Mouse (Mus musculus) gastrocnemius, adult 2 months (tissue): Measurements from ENCODE around the gene Olfr284. TPM values are rescaled to one million over a fixed set of nuclear protein-coding genes. Genes with fewer than 3 reads are reported as not detected.

Source experiments
- DNase-seq: peaks from one replicate; pipeline ENCODE4 v3.0.0; 2022
- H3K27ac ChIP-seq: fragments of 200-600 bp; 2 replicates; pipeline ENCODE4 v1.8.1; 2022; ENCODE audit warnings: mild to moderate bottlenecking
- H3K4me3 ChIP-seq: fragments of 200-600 bp; 2 replicates; pipeline ENCODE4 v1.8.1; 2022; ENCODE audit warnings: mild to moderate bottlenecking, moderate library complexity
- CTCF ChIP-seq: fragments of 200-600 bp; IDR thresholded peaks from 2 replicates; pipeline ENCODE4 v1.8.1; 2022; ENCODE audit warnings: antibody characterized with exemption, mild to moderate bottlenecking, moderate library complexity
- intact Hi-C: fragments of 180-260 bp; cut with DNase I; formaldehyde crosslinking; loops from one replicate; pipeline ENCODE4 v1.15.1; 2025
- long read RNA-seq, 2 experiments: library from polyadenylated mRNA; stranded (forward); transcript quantifications; one replicate each; pipeline ENCODE4 v2.0.0; 2021
- total RNA-seq, 2 experiments: library from RNA; stranded (reverse); gene quantifications; 2 replicates each; pipeline ENCODE4 v1.2.3; 2021

The Olfr284 gene
- not detected for total RNA-seq
- long read RNA-seq, experiment 1 = 0 reads
- long read RNA-seq, experiment 2 = 0 reads

DNA sequence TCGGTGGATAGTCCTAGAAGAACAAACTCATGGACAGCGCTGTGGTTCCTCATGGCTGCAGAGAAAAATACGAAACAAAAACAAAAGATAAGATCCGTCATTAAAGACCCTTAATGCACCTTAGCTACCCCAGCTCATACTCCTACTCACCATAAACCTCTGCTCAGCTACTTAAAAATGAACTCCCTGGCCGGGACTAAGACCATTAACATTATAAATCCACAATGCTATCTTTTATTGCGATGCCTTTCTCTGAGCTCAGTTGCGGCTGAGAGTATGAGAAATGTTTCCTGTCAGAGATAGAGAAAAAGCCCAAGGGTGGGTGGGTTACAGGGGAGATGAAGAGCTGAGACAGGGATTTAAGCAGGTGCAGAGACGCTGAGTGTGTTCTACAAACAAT is at the start of gene Olfr284:
Gene Olfr284, minus strand, starts transcription at position 101 of the 400 bp plus-strand sequence.
- no peak within 1 kb of the TSS for H3K4me3 ChIP-seq
- no peak within 1 kb of the TSS for H3K27ac ChIP-seq
- no peak for DNase-seq
- intact Hi-C loops = no loop called here
- TF ChIP-seq CTCF = no peak

DNA sequence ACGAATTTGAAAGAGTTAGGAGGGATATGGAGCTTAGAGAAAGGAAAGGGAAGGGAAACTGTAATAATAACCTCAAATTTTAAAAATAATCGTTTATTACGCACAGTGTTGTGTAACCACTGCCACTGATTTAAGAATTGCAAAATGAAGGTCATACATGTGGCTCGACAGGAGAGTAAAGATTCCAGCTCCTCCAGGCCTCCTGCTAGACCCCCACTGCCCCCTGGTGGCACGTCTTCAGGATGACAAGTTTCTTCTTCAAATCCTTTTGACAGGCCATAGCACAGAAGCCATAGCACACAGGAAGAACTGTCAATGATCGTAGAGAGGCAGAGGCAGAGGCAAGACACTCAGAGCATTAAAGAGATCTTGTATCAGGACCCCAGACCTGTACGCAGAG is 49.0 kb upstream of the Olfr284 start:
- peak; percentile 88 for TF ChIP-seq CTCF
- Histone ChIP-seq H3K27ac (peak overlapping the region; percentile 46; the same call in 1 of the 2 replicates), H3K4me3 (no peak overlapping the region)
- DNase-seq = peak; percentile 82
- intact Hi-C loops = loop anchor here (1.0 kb wide), 1 partner anchor 207 kb away; no protein-coding TSS in a partner anchor

DNA sequence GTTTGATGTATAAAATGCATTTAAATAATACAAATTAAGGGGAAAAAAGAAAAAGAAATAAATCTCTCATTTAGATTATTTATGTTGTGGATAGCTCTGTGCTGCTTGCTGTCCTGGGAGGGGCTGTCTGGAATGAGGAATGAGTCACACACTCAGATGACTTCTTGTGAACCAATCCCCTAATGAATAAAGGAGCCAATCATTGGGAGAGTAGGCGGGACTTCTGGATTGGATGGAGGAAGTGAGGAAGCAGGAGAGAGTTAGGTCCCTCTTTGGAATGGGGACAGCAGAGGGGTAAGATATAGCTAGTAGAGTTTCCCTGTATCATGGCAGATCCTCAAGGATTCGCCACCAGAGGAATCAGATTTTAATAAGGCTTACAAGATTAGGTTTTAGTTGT is 46.8 kb upstream of the Olfr284 start:
- Histone ChIP-seq H3K27ac (no peak overlapping the region), H3K4me3 (no peak overlapping the region)
- no peak for DNase-seq
- TF ChIP-seq CTCF = no peak
- intact Hi-C loops = no loop called here

DNA sequence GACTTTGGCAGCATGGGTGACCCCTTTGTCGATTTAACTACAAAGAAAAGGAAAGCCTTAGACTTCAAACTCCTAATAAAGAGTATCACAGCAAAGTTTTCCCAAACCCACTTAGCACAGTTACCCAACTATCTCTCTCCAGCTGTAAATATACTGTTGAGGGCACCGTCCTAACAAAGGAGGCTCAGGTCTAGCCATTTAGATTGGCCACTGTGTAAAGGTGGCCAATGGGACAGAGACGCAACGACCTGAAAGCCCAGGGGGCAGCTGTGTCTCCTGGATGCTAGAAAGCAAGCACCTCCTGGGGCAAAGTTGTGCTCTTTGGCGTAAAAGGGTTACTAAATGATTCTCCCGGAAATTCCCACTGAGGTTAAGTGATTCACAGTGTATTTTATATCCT is 40.1 kb upstream of the Olfr284 start, which contains the start of gene Olfr283:
Gene Olfr283, minus strand, starts transcription at position 101 of the 400 bp plus-strand sequence.
- Histone ChIP-seq H3K4me3 (no peak within 1 kb of the TSS), H3K27ac (no peak within 1 kb of the TSS)
- TF ChIP-seq CTCF = no peak
- intact Hi-C loops = no loop called here
- no peak for DNase-seq

DNA sequence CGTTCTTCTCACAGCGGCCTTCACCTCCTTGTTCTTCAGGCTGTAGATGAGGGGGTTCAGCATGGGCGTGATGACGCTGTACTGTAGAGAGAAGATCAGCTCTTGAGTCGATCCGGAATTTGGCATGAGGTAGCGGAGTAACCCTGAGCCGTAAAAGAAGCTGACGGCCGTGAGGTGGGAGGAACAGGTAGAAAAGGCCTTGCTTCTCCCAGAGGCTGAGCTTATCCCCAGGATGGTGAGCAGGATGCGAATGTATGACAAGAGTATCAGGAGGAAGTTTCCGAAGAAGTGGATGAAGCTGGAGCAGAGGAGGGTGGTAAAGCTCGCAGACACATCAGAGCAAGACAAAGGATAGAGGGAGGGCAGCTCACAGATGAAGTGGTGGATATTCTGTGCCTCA is 37.4 kb upstream of the Olfr284 start:
- TF ChIP-seq CTCF = no peak
- DNase-seq = no peak
- Histone ChIP-seq H3K4me3 (no peak overlapping the region), H3K27ac (no peak overlapping the region)
- intact Hi-C loops = no loop called here

DNA sequence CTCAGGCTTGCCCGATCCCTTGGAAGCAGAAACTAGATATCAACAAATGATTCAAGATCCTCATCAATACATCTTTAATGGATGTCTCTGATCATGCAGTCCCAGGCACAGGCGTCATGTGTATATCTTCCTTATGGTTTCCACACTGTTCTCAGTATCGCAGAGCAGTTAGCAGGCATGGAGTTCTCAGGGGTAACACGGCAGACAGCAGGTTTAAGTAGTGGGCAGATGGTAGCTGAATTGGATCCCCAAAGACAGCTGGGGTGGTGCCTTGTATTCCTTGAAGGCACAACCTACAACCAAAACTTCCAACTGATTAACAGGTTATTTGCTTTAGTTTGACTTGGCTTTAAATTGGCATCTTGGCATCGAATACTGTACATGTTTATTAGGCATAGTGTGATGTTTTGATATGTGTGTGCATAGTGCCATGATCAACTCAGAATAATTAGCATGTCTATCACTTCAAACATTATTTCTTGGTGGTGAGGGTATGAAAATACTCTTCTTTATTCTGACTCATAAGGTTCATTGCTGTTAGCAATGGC is 23.5 kb downstream of the Olfr284 start, which contains the start of gene Olfr285:
Gene Olfr285, minus strand, starts transcription at position 177 of the 548 bp plus-strand sequence.
- Histone ChIP-seq H3K27ac (no peak within 1 kb of the TSS), H3K4me3 (no peak within 1 kb of the TSS)
- intact Hi-C loops = no loop called here
- no peak for TF ChIP-seq CTCF
- DNase-seq = no peak

DNA sequence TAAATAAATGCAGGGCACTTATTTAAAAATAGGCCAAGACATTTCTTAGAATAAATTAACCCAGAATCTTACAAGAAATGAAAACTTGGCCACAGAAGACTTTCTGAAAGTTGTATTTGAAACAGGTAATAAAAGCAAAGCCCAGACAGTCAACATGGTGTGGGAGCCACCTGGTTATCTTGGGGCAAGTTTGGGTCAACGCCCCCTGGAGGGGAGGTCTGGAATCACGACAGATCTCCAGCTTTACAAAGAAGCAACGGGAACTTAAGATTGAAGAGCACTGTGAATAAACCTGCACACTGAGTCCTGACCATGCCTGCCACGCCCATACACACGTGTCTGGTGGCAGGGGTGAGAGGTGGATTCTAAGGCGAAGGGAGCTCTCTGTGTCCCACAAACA is 25.1 kb downstream of the Olfr284 start:
- TF ChIP-seq CTCF = peak; percentile 30
- intact Hi-C loops = no loop called here

DNA sequence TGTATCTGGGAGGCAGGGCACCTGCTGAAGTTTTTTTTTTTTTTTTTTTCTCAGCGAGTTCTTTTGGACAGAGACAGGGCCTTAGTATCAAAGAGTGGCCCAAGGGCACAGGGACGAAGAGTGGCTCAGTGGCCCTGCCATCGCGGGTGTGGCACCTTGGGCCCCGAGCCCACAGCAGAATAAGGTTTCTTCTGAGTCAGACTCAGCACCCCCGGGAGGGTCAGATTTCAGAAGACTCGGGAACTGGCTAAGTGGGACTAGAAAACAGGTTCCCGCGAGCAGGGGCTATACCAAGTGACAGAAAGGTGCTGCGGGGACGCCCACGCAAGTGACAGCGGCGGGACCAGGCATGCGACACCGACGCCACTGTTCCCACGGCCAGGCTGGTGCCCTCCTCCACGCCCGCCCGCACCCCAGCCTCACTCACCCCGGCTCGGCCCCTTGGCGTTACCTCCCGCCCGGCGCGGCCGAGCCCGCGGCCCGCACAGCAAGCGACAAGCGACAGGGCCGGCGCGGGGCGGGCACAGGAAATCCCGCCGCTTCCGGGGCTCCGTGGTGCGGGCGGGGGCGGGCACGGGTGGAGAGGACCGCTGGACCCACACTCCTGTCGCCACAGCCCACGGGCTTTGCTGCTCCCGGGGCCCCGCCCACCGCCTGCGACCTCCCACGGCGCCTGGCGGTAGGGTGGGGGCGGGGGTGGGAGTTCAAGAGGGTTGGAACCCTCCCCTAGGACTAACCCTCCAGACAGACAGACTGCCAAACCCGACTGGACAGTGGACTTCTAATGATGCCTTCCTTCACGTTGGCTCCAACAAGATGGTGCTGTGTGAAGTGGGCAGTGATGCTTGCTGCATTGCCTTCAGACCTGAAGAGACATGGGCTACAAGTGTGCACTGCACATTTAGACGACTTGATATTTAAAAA is 44.9 kb downstream of the Olfr284 start, which contains the start of gene Zfp641:
Gene Zfp641, minus strand, starts transcription at position 534 of the 924 bp plus-strand sequence.
- peak; percentile 80 for DNase-seq
- intact Hi-C loops = loop anchor here (1.0 to 10.0 kb wide), 2 partner anchors 115 to 211 kb away; no protein-coding TSS in a partner anchor
- Histone ChIP-seq H3K4me3 (peak within 1 kb of the TSS; percentile 78), H3K27ac (peak within 1 kb of the TSS; percentile 94)
- TF ChIP-seq CTCF = no peak

More for the DNA sequence above, 25.1 kb downstream of the Olfr284 start:
- Histone ChIP-seq H3K4me3 (no peak overlapping the region), H3K27ac (no peak overlapping the region)
- DNase-seq = no peak

DNA sequence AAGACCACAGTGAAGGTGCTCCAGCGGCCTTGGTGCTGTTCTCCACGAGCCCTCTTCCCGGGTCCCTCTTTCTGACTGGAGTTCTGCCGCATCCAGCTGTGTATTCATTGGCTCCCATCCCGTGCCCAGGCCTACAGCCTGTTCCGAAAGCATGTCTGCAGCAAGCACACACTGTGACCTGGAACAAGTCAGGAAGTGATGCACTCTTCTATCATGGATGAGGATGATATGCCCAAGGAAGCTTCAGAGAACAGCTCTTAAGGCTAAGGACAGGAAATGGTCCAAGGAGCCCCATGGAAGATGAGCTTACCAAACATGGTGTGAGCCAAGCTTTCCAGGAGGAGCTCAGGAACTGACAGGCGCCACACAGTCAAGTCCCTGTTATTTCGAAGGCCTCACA is 47.1 kb downstream of the Olfr284 start:
- intact Hi-C loops = loop anchor here (10.0 kb wide), 1 partner anchor 209 kb away; no protein-coding TSS in a partner anchor
- H3K27ac ChIP-seq = no peak overlapping the region
- H3K4me3 ChIP-seq = no peak overlapping the region
- DNase-seq = no peak
- no peak for TF ChIP-seq CTCF

Other genes with a start within 250 kb of the Olfr284 start
- gene Pfkm, start 248.4 kb downstream of the Olfr284 start, total RNA-seq = 1,000 to 10,000 TPM; 2,669 to 2,908 TPM
- 1 to 10 TPM; 7.4 to 8.5 TPM for gene Senp1, start 247.2 kb downstream of the Olfr284 start, total RNA-seq
- 100 to 1,000 TPM in 1 of 2 experiments, 10 to 100 TPM in 1; 97.8 to 124 TPM for gene Asb8, start 175.4 kb downstream of the Olfr284 start, total RNA-seq
- gene Ccdc184, start 173.8 kb downstream of the Olfr284 start, total RNA-seq = not detected
- not detected for gene Olfr288, start 145.4 kb downstream of the Olfr284 start, total RNA-seq
- gene Gm44579, start 120.0 kb downstream of the Olfr284 start, total RNA-seq = not detected
- not detected for gene Olfr287, start 119.9 kb downstream of the Olfr284 start, total RNA-seq
- gene Olfr286, start 106.5 kb downstream of the Olfr284 start, total RNA-seq = not detected
- gene H1fnt, start 83.7 kb downstream of the Olfr284 start, total RNA-seq = not detected
- gene Zfp641, start 44.8 kb downstream of the Olfr284 start, total RNA-seq = 10 to 100 TPM in 1 of 2 experiments, 1 to 10 TPM in 1; 10.0 to 11.8 TPM
- not detected for gene Olfr285, start 23.6 kb downstream of the Olfr284 start, total RNA-seq
- not detected for gene Olfr283, start 40.0 kb upstream of the Olfr284 start, total RNA-seq
- gene Olfr282, start 90.2 kb upstream of the Olfr284 start, total RNA-seq = not detected
- not detected for gene Olfr281, start 111.6 kb upstream of the Olfr284 start, total RNA-seq
- not detected for gene OR5BS1P, start 128.9 kb upstream of the Olfr284 start, total RNA-seq
- not detected for gene Lalba, start 141.7 kb upstream of the Olfr284 start, total RNA-seq
- not detected for gene Olfr279, start 151.4 kb upstream of the Olfr284 start, total RNA-seq
- gene Kansl2, start 193.3 kb upstream of the Olfr284 start, total RNA-seq = 10 to 100 TPM; 64.7 to 66.3 TPM
- gene Ccnt1, start 229.9 kb upstream of the Olfr284 start, total RNA-seq = 10 to 100 TPM; 20.4 to 20.5 TPM
- gene 4930415O20Rik, start 230.0 kb upstream of the Olfr284 start, total RNA-seq = 1 to 10 TPM in 1 of 2 experiments, not detected in 1; 1.2 TPM